Mouse (Mus musculus) cerebellum, adult 11 months (tissue): ENCODE measurements at regions not wholly inside any gene's neighbourhood (a gene's known extent, or its start where the extent isn't known, plus 50 kb on each side); places are given as distances from the start of the nearest gene placed in this dataset.

Experiments
- DNase-seq: peaks from one replicate; pipeline ENCODE4 v3.0.0; 2022

DNA sequence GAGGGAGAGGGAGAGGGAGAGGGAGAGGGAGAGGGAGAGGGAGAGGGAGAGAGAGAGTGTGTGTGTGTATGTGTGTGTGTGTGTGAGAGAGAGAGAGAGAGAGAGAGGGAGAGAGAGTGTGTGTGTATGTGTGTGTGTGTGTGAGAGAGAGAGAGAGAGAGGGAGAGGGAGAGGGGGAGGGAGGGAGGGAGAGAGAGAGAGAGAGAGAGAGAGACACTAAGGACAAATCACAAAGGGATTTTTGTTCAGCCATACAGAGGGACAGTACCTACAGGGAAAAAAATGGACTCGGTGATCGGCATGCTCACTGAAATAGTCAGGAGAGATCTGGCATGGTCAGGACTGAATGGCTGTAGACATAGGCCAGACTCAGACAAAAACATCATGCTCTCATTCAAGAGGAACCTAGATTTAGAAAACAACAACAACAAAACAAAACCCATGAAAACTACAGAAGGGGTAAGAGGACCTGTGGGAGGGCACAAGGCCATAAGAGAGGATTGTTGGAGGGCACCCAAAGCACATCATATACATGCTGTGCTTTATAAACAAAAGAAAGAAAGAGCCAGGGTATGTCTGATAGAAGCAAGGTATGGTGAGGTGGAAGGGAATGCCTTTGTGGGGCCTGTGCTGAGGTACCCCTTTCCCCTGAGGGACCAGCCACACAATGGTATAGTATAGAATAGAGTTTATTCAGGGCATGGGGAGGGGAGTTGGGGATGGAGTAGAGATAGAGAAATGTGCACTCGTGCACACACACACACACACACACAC is 127.0 kb upstream of the Med14 start:
- DNase-seq = no peak

DNA sequence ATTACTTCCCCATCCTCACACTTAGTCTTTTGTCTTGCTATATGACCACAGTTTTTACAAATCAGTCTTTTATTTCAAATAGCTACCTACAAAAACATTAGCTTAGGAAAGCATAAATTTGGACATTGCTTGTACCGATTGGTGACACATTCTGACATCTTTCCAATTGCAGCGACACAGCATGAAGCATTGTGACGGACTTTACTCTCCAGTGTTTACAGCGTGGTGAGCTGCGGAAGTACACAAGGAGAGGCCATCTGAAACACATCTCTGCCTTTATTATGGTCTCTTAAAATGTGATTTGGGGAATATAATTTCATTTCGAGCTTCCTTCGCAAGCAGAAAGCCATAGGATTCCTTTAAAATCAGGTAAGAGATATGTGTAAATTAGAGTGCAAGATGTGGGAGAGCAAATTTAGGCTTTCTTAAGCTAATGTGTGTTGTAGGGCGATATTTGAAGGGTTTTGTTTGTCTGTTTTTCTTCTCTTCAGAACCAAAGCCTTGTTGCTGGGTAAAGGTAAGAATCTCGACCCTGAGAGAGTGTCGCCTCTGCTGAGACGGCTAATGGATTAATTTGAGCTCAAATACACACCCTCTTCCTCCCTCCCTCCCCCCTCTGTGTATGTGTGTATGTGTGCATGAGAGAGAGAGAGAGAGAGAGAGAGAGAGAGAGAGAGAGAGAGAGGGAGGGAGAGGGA is 126.3 kb upstream of the Med14 start:
- no peak for DNase-seq

DNA sequence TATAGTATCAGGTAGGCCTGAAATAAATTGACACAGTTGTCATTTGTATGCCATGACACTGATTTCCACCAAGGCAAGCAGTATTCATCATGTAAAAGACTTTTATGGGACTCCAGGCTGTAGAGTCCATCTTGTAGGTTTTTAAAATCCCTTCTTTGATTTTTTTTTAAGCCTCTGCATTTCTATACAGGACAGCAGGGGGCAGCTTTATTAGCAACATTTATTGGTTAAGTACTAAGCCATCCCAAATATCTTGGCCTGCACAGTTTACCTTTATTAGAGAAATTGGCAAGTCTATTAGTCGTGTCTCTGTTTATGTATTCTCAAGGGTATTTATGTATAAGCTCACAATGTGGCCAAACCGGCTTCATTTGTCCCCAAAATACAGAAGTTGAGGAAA is 125.6 kb upstream of the Med14 start:
- no peak for DNase-seq

DNA sequence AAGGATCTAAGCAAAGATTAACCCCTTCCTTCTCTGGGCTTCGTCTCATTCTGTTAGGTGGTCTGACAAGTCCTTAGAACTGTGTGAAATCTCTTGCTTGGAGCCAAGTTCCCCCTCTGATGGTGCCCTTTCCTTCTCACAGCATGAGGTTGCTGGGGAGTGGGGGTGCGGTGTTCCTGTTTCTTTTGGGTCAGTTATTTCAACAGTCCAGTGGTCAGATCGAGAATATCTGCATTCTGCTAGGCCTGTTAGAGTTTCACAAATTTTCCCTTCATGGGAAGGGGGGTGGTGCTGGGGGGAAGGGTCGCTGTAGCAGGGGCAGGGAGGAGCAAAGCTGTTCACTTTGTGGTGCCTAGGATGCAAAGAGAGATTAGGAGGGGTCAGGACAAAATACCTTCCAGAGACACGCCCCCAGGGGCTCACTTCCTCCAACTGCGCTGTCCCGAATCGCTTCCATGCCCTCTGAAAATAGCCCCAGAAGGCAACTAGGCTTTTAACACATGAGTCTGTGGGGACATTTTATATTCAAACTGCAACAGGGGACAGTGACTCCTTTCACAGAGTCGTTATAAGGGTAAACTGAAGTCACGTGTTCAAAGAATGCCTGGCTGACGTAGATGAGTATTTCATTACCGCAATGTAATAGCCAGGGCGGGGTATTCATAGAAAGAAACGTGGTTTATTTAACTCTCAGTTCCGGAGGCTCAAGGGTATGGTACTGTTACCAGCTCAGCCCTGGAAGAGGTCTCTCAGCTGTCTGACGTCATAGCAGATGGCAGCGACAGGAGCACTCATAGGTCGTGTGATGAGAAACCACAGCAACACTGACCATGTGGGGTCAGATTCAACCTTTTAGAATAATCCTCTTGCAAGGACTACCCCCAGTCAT is 124.5 kb upstream of the Med14 start:
- no peak for DNase-seq

DNA sequence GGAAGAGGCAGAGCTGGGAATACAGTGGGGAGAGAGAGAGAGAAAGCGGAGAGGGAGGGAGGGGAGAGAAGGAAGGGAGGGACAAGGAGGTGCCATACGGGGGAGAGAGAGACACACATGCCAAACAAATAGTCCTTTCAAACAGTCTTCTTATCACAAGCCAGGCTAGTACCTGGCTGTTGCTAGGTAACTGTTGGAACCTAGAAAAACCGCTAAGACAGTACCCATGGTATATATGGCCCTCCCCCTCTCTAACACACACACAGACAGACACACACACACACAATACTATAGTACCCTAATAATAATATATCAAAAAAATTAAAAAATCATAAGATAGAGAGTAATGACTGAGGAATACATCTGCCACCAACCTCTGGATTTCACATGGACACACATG is 117.4 kb upstream of the Med14 start:
- DNase-seq = no peak

DNA sequence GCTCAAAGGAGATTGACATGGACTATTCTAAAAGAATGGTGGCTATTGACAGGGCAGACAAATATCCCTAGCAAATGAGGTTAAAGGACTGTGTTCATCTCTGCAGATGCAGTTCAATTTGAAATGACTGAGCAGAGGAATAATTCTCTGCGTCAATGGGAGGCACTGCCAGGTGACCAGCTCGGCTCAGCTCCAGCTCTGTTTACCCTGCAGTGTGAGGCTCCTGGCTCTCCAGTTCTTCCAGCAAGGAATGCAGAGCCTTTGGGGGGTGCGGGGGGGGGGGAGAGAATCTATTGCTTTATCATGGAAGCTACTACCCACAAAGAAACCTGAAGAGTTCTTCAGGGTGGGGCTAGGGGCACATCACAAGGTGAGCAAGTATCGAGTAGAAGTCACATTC is 115.6 kb upstream of the Med14 start:
- DNase-seq = peak; percentile 18

DNA sequence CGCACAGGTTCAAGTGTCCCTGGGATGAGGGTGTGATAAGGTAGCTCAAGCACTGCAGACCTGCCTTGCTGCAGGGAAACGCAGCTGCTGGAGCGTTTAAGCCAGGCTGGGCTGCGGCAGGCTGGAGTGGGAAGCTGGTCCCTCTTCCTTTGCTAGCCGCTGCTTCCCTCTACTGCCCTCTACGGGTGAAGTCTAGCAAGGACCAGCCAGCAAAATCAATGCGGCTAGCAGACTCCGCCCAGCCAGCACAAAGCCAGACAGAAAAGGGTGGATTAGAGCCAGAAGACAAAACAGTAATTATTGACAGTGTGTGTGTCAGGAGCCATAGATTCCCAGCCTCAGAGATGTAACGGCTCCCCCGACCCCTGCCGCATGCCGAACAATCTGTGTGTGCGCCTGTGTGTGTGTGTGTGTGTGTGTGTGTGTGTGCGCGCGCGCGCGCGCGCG is 111.8 kb upstream of the Med14 start:
- peak; percentile 75 for DNase-seq

DNA sequence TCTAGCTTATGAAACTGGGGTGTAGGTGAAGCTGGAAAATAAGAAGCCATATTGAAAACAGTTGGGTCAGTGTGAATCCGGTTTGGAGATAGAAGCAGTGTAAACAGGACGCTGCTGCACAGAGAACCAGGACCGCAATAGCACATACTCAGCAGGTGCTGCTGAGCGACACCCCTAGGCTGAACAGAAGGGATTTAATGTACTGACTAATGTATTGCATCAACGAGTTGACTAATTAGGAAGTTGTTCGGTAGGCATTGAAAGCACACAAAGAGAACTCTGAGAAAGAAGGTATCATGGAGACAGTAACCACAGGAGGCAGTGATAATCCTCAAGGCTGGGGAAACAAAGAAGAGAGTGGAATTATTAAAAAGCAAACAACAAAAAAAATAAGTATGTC is 111.4 kb upstream of the Med14 start:
- DNase-seq = no peak

DNA sequence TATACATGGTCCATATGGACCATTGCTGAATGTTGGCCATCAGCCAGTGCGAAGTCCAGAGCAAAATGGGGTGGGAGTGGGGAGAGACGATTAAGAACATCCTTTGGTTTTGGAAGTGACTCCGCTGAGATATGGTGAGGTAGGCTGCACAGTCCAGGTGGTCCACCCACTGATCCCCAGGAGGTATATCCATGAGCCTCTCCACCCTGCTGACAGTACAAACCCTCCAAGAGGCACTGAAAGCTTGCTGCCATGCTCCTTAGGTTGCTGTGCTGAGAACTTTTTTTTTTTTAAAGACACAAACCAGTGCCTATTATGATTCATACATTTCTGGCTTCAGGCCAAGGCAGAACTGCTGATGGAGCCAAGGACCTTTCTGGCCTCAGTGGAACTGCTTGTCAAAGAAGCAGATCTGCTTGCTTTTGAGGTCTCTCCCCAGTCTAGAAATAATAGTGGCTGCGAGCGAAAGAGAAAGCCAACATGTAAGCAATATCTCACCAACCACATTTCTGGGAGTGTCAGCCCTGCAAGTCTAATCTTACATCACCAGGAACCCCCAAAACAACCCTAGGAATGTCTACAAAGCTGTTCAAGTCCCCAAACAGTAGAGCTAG is 105.1 kb upstream of the Med14 start:
- no peak for DNase-seq

DNA sequence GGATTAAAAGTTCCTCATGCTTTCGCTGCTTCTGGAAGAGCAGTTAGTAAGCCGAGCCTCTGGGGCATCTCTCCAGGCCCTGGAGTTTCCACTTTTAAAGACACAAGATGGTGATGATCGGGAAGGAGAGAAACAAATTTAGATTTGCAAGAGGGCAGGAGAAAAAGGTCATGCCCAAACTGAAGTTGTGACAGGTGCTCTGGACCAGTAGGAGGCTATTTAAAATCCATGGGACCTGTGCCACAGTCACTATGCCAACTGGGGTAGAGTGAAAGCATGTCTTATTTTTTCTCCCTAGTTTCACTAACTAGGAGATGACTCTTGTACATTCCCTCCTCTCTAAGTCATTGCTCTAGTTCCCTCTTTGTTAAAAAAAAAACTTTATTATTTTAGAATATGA is 104.3 kb upstream of the Med14 start:
- DNase-seq = no peak

DNA sequence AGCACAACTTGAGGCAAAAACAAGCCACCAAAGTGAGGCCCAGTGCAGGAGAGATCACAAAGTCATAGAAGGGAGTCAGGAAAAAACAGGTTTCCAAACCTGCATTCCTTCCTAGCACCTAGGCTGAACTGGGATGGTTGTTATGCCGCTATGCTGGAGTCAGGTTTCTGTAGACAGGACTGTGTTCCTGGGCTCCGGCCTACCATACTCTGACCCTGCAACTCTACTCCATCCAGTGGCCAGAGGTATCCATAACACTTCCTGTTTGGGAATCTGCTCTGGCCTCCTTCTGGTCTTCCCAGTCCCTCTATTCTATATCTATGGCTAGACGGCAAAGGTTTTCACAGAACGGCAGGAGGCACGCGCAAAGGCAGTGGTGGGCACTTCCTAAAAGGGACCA is 98.3 kb upstream of the Med14 start:
- DNase-seq = no peak

DNA sequence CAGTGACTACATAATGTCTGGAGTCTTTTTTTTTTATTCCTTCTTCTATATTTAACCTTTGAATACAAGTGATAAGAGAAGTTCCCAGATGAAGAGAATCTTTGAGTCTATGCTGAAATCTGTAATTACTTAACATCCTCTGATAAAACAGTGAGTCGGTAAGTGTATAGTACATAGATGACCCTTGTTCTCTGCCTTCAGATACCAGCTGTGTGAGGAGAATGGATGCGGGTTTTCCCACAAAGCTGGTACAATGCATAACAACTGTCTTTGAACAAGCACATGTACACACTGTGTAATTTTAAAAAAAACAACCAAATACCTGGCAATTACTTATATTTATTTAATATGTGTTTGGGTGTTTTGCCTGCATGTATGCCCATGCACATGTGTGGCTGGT is 96.9 kb upstream of the Med14 start:
- no peak for DNase-seq

DNA sequence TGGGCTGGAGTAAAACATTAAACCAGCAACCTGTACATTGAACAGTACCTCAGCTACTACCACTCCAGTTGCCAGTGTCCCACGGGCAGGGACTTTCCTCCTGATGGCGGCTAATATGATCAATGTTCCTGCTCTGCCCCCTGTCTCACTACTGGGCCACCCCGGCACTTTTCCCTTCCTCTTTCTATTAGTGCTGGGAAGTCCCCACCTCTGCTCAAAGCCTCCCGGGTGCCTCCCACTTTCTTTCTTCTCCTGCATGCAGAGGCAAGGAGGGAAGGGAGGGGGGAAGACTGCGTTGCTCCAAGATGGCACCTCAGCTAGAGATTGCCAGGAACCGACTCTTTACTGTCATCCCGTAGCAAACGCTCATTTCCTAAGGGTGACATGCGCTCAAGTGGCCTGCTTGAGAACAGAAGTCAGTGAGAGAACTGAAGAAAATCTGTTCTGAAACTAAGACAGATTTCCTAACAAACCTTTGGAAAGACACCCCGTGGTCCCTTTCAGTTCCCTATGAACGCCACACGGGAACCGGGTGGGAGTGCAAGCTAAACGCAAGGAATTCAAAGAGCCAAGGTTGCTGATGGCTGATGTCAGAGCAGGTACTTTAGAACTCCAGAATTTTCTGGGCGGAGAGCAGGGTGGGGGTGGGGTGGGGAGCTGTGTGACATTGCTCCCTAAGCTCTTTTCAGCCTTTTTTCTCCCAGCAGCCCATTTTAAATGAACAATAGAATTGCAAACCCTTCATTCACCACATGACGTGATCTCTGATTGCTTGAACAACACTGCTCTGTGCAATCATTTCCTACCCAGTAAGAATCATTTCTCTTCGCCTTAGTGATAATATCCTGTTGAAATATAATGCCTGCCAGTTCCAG is 96.2 kb upstream of the Med14 start:
- DNase-seq = no peak

DNA sequence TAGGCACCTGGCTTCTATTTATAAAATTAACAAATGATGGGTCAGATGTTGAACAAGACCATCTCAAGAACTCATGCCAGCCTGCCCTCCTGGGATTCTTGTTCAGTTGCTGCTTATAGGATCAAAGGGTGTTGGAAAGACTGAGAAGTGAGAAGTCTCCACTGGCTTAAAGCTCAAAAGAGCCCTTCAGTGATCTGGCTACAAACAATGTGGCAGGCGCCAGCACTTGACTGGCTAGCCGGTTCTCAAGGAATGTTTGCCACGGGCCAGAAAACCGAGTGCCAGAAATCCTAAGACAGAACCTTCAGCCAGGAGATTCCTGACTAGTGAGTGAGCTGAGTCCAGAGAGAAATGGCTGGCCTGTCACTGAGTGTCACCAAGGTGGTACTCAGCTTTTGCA is 93.6 kb upstream of the Med14 start:
- DNase-seq = no peak

DNA sequence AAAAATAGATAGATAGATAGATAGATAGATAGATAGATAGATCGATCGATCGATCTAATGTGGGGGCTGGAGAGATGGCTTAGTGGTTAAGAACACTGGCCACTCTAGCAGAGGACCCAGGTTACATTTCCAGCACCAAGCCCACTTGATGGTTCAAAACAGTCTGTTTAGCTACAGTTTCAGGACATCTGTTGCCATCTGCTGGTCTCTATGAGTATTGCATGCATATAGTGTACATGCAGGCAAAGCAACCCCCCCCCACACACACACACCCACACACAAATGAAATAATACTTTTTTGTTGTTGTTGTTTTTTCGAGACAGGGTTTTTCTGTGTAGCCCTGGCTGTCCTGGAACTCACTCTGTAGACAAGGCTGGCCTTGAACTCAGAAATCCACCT is 89.8 kb upstream of the Med14 start:
- no peak for DNase-seq

DNA sequence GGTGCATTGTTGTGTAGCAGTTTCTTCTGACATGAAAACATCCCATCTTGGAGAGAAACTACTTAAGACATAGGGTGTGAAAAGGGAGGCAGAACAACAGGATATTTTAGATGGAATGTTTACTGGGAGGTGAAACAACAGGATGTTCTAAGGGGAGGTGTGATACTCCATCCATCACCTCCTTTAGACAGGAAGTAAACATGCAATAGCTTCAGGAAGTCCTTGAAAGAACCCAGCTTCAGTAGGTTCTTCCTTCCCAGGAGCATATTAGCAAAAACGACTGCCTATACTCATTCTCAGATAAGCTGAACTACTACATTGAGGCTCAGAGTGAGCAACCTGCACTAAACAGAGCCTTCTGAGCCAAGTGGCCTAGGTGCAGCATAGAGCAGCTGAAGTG is 82.6 kb upstream of the Med14 start:
- DNase-seq = no peak

DNA sequence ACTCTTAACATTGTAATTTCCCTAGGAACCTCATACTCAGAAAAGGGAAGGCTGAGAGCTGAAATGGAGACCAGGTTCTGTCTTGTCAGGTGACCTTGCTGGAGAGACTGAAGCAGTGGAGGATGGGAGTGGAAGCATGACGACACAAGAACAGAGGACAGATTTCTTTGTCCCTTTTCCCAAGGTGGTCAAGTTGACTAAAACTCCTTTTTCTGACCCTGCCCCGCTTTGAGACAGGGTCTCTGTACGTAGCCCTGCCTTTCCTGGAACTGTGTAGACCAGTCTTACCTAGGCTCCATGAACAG is 79.1 kb upstream of the Med14 start:
- DNase-seq = no peak

DNA sequence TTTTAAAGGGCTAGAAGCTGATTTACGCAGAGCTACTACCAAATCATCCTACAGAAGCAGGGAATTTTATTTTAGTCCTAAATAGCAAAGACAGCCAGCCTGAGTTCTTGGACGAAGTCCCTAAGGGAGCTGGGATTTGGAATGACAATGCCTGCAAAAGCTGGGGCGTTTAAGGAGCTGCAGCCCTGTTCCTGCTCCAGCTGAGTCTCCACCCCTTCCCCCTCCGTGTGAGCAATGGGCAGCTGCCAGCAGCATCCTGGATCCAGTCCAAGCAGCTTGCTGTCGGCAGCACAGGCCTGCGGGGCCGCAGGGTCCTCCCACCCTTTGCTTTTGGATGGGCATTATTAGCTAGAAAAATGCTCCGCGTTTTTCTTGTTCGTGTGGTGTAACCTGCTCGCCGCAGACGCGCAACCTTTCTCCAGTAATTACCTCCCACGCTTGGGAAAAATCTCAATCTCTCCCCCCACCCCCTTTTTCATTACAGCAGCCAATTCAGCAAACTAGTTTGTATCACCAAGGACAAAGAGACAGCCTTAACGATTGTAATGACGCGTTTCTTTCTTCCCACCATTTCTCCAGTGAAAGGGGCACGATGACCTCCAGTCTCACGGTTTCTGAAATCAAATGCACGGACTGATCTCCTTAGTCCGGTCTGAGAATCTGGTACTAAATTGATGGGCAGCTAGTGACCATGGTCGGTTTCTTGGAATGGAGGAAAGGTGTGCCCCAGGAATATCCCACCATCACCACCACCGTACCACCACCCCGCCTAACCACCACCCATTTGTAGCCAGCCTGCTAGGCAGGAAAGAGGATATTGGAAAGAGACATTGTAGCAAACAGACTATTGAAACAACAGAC is 78.5 kb upstream of the Med14 start:
- DNase-seq = peak; percentile 79

DNA sequence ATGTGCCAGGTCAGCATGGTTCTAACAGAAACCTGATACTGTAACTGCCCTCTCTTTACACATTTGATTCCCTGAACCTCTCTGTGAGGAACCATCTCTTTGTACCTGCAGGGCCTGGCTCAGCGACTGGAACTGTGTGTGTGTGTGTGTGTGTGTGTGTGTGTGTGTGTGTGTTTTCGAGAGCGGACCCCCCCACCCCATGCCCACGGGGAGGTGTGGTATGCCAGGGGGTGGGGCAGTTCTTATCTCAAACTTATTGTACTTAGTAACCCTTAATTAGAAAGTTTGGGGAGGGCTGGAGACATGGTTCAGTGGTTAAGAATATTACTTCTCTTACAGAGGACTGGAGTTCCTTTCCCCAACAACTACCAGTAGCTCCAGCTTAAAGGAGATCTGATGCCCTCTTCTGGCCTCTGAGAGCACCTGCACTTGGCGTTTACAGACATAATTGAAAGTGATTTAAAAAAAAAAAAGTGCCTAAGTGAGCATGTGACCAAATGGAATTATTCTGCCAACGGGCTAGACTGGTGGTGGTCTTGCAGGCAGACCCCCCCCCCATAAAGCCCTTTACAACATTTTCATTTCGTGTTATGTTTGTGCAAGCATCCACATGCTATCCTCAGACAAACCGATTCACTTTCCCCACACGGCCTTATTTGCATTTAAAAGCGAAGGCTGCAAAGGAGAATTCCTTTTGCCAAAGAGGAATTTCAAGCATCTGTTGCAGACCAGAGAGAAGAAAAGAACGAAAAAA is 77.7 kb upstream of the Med14 start:
- peak; percentile 43 for DNase-seq

DNA sequence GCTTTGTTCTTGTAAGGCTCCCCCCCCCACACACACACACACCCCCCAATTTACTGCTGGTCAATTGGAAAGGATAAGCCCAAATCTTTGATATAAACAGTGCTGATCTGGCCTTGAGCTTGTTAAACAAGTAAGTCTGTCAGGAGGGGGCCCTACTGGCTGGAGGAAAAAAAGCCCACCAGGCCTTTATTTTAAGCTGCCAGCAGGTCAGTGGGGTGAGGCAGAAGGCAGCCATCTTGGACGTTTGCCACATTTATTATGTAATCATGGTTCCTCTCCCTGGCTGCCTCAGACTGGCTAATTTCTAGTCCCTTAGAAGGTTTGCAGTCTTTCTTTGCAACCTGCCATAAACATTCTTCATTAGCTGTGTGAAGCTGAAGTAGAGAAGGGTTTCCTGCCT is 75.9 kb upstream of the Med14 start:
- DNase-seq = no peak

DNA sequence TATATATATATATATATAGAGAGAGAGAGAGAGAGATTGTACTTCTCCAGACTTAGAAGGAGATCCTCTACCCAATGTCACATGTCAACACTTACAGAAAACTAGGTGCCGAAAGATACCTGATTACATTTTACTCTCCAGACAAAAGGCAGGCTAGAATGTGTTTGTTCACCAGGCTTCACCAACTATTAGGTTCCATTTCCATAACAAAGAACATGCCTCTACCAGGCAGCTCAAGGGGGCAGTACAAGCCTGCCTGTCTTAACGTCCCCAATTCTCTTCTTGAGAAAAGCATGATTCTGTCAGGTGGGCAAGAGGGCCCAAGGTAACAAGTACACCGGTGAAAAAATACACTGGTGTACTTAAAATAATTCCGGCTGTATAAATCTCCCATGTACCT is 72.8 kb upstream of the Med14 start:
- no peak for DNase-seq
